Mouse (Mus musculus): ENCODE data around the gene Clmn. TPM values are rescaled to one million over a fixed set of nuclear protein-coding genes. Genes with fewer than 3 reads are reported as not detected.

Gene Clmn
- polyA plus RNA-seq, 1 experiment from 2014 or later, result 0.49 TPM

GRCm38 (mm10) chr12:104758066-104758465 lies 106.8 kb downstream of the Clmn start:
- H3K4me3 ChIP-seq (ENCODE audit: low read length), result no peak overlapping the region
- H3K9me3 ChIP-seq (replicated peaks; ENCODE audit: control insufficient read depth, low read length), result no peaks in the 10 kb centered on the region
- no peaks in the 10 kb centered on the region for H3K27me3 ChIP-seq (ENCODE audit: control insufficient read depth, insufficient read depth, low read length)
- H3K9ac ChIP-seq (ENCODE audit: low read length), result no peak overlapping the region
- no peak overlapping the region for H3K27ac ChIP-seq (ENCODE audit: low read length)
- H3K36me3 ChIP-seq (ENCODE audit: control insufficient read depth, insufficient read depth), result no peaks in the 10 kb centered on the region
- no peak for ATAC-seq (replicated peaks; ENCODE audit: extremely low read depth, insufficient read depth, low FRiP score)
- WGBS, result 87% methylated on average over 7 of the region's 7 CpGs
- no peaks in the 10 kb centered on the region for H3K4me1 ChIP-seq (ENCODE audit: control insufficient read depth, insufficient read depth, low read length)
- H3K4me2 ChIP-seq (ENCODE audit: low read depth, low read length), result no peak overlapping the region

DNA sequence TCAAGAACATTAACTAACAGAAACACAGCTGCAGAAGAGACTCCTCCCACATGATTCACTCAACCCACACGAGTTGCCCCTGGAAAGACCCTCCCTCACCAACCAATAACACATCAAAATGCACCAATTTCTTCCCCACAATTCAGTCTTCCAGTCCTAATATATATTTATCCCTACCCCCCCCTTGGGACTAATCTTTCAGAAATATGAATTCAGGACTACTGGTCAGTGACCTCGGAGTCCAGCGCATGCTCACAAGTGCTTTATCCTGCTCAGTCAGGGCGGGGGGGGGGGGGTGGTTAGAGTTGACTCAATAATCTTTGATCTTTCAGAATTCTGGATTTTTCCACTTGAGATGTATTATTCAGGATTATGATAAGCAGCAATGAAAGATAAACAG lies 111.2 kb downstream of the Clmn start:
- WGBS, result 66% methylated on average over 4 of the region's 4 CpGs
- H3K27ac ChIP-seq (ENCODE audit: low read length), result no peak overlapping the region
- H3K9ac ChIP-seq (ENCODE audit: low read length), result no peak overlapping the region

DNA sequence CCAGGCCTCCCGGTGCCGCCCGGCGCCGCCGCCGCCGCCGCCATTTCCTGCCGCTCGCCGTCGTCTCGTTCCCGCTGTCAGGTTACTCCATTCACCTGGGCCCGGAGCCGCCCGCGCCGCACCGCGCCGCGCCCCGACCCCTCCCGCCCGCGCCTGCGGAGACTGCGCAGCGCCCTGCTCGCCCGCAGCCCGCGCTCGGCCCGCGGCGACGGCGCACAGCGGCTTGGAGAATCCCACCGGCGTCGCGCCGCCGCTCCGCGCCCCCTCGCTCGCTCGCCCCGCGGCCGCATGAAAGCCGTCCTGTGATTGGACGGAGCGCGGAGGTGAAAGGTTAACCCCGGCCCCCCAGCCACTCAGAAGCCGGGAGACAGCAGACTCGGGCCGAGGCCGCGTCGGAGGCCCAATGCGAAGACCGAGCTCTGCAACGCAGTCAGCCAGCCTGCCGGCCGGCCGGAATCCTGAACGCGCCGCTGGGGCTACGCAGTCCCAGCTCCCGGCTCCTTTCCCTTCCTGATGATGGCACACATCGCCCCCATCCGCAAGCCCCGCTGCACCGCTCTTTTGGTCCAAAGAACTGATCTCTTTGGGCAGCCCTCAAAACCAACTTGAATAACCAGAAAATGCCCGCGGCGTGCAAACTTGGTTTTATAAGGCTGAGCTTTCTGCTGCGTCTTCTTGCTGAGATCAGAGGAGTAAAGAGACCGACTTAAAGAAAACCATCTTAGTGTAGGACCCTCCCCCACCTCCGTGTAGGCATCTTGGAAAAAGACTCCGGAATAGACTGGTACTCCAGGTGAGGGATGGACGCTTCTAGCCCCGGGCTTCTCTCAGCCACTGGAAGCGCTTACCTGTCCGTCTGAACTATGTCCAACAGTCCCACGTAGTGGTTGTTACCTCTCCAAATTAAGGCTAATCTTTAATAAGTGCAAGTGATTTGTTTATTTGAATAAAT lies 112.8 kb downstream of the Clmn start, which contains the start of gene Dicer1:
TSS of gene Dicer1 (minus strand) at position 139 of the 952 bp plus-strand sequence.
- under 1% methylated on average over 71 of the region's 94 CpGs for WGBS
- ATAC-seq (replicated peaks; ENCODE audit: extremely low read depth, insufficient read depth, low FRiP score), result peak; percentile 96

More for the DNA sequence above, 111.2 kb downstream of the Clmn start:
- H3K4me3 ChIP-seq (ENCODE audit: low read length), result no peak overlapping the region
- no peak overlapping the region for H3K4me2 ChIP-seq (ENCODE audit: low read depth, low read length)
- H3K4me1 ChIP-seq (ENCODE audit: control insufficient read depth, insufficient read depth, low read length), result peaks cover 28% of the 10 kb centered on the region
- H3K27me3 ChIP-seq (ENCODE audit: control insufficient read depth, insufficient read depth, low read length), result no peaks in the 10 kb centered on the region
- ATAC-seq (replicated peaks; ENCODE audit: extremely low read depth, insufficient read depth, low FRiP score), result no peak
- H3K9me3 ChIP-seq (replicated peaks; ENCODE audit: control insufficient read depth, low read length), result no peaks in the 10 kb centered on the region
- H3K36me3 ChIP-seq (ENCODE audit: control insufficient read depth, insufficient read depth), result no peaks in the 10 kb centered on the region

GRCm38 (mm10) chr12:104751331-104751813 lies 113.5 kb downstream of the Clmn start:
- peak overlapping the region; percentile 96 for H3K9ac ChIP-seq (ENCODE audit: low read length)
- no peaks in the 10 kb centered on the region for H3K36me3 ChIP-seq (ENCODE audit: control insufficient read depth, insufficient read depth)
- peak; percentile 21 for ATAC-seq (replicated peaks; ENCODE audit: extremely low read depth, insufficient read depth, low FRiP score)
- peak overlapping the region; percentile 87 for H3K4me2 ChIP-seq (ENCODE audit: low read depth, low read length)
- no peaks in the 10 kb centered on the region for H3K27me3 ChIP-seq (ENCODE audit: control insufficient read depth, insufficient read depth, low read length)
- WGBS, result under 1% methylated on average over 50 of the region's 52 CpGs
- peak overlapping the region; percentile 89 for H3K4me3 ChIP-seq (ENCODE audit: low read length)
- peaks cover 41% of the 10 kb centered on the region for H3K4me1 ChIP-seq (ENCODE audit: control insufficient read depth, insufficient read depth, low read length)
- H3K9me3 ChIP-seq (replicated peaks; ENCODE audit: control insufficient read depth, low read length), result no peaks in the 10 kb centered on the region
- H3K27ac ChIP-seq (ENCODE audit: low read length), result peak overlapping the region; percentile 86

More for the DNA sequence above, 112.8 kb downstream of the Clmn start, which contains the start of gene Dicer1:
- Histone ChIP-seq H3K36me3 (ENCODE audit: control insufficient read depth, insufficient read depth) (no peaks in the 10 kb centered on the region), H3K27ac (ENCODE audit: low read length) (peak within 1 kb of the TSS; percentile 93), H3K9me3 (replicated peaks; ENCODE audit: control insufficient read depth, low read length) (no peaks in the 10 kb centered on the region), H3K4me1 (ENCODE audit: control insufficient read depth, insufficient read depth, low read length) (peaks cover 36% of the 10 kb centered on the region), H3K27me3 (ENCODE audit: control insufficient read depth, insufficient read depth, low read length) (no peaks in the 10 kb centered on the region), H3K9ac (ENCODE audit: low read length) (peak within 1 kb of the TSS; percentile 96), H3K4me2 (ENCODE audit: low read depth, low read length) (peak within 1 kb of the TSS; percentile 87), H3K4me3 (ENCODE audit: low read length) (peak within 1 kb of the TSS; percentile 89)

DNA sequence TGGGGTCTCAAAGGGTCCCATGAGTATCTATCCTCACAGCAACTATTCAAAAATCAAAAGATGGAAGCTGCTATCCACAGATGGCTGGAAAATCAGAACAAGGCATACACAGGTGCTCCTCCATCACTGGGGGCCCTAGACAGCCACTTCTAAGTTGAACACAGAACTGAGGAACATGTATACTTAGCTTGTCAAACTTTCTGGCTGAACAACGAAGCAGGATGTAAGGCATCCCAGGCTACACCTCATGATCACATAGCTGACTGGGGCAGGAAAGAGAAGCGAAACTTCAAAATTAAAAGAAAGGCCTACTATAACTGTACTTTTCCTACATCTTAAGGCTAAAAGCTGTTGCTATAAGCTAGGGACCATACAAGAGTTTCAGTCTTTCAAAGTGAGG lies 115.9 kb downstream of the Clmn start:
- H3K4me3 ChIP-seq (ENCODE audit: low read length), result no peak overlapping the region
- no peak overlapping the region for H3K27ac ChIP-seq (ENCODE audit: low read length)
- no peak overlapping the region for H3K9ac ChIP-seq (ENCODE audit: low read length)
- WGBS, result 61% methylated on average over 2 of the region's 2 CpGs
- H3K4me2 ChIP-seq (ENCODE audit: low read depth, low read length), result no peak overlapping the region
- H3K27me3 ChIP-seq (ENCODE audit: control insufficient read depth, insufficient read depth, low read length), result no peaks in the 10 kb centered on the region
- H3K9me3 ChIP-seq (replicated peaks; ENCODE audit: control insufficient read depth, low read length), result no peaks in the 10 kb centered on the region
- H3K4me1 ChIP-seq (ENCODE audit: control insufficient read depth, insufficient read depth, low read length), result peaks cover 41% of the 10 kb centered on the region
- no peaks in the 10 kb centered on the region for H3K36me3 ChIP-seq (ENCODE audit: control insufficient read depth, insufficient read depth)
- no peak for ATAC-seq (replicated peaks; ENCODE audit: extremely low read depth, insufficient read depth, low FRiP score)

- peaks cover 41% of the 10 kb centered on the region for H3K4me1 ChIP-seq (ENCODE audit: control insufficient read depth, insufficient read depth, low read length)
These were observed 117.6 kb downstream of the Clmn start for GRCm38 (mm10) chr12:104747252-104747651.

GRCm38 (mm10) chr12:104746601-104747000 lies 118.3 kb downstream of the Clmn start:
- no peak overlapping the region for H3K4me2 ChIP-seq (ENCODE audit: low read depth, low read length)
- ATAC-seq (replicated peaks; ENCODE audit: extremely low read depth, insufficient read depth, low FRiP score), result no peak
- H3K4me1 ChIP-seq (ENCODE audit: control insufficient read depth, insufficient read depth, low read length), result peaks cover 47% of the 10 kb centered on the region
- H3K9me3 ChIP-seq (replicated peaks; ENCODE audit: control insufficient read depth, low read length), result no peaks in the 10 kb centered on the region
- no peaks in the 10 kb centered on the region for H3K36me3 ChIP-seq (ENCODE audit: control insufficient read depth, insufficient read depth)
- H3K27me3 ChIP-seq (ENCODE audit: control insufficient read depth, insufficient read depth, low read length), result no peaks in the 10 kb centered on the region
- WGBS, result 85% methylated on average over 2 of the region's 2 CpGs
- no peak overlapping the region for H3K4me3 ChIP-seq (ENCODE audit: low read length)
- H3K27ac ChIP-seq (ENCODE audit: low read length), result no peak overlapping the region
- H3K9ac ChIP-seq (ENCODE audit: low read length), result no peak overlapping the region

More at GRCm38 (mm10) chr12:104747252-104747651, 117.6 kb downstream of the Clmn start:
- H3K27me3 ChIP-seq (ENCODE audit: control insufficient read depth, insufficient read depth, low read length), result no peaks in the 10 kb centered on the region
- H3K9ac ChIP-seq (ENCODE audit: low read length), result no peak overlapping the region
- no peak overlapping the region for H3K4me2 ChIP-seq (ENCODE audit: low read depth, low read length)
- H3K4me3 ChIP-seq (ENCODE audit: low read length), result no peak overlapping the region
- H3K9me3 ChIP-seq (replicated peaks; ENCODE audit: control insufficient read depth, low read length), result no peaks in the 10 kb centered on the region
- 85% methylated on average over 5 of the region's 5 CpGs for WGBS
- H3K36me3 ChIP-seq (ENCODE audit: control insufficient read depth, insufficient read depth), result no peaks in the 10 kb centered on the region
- no peak for ATAC-seq (replicated peaks; ENCODE audit: extremely low read depth, insufficient read depth, low FRiP score)
- no peak overlapping the region for H3K27ac ChIP-seq (ENCODE audit: low read length)

GRCm38 (mm10) chr12:104743687-104744086 lies 121.2 kb downstream of the Clmn start:
- Histone ChIP-seq H3K27me3 (ENCODE audit: control insufficient read depth, insufficient read depth, low read length) (no peaks in the 10 kb centered on the region), H3K4me2 (ENCODE audit: low read depth, low read length) (no peak overlapping the region), H3K9ac (ENCODE audit: low read length) (no peak overlapping the region), H3K4me3 (ENCODE audit: low read length) (no peak overlapping the region), H3K36me3 (ENCODE audit: control insufficient read depth, insufficient read depth) (no peaks in the 10 kb centered on the region), H3K9me3 (replicated peaks; ENCODE audit: control insufficient read depth, low read length) (no peaks in the 10 kb centered on the region), H3K27ac (ENCODE audit: low read length) (no peak overlapping the region), H3K4me1 (ENCODE audit: control insufficient read depth, insufficient read depth, low read length) (peaks cover 40% of the 10 kb centered on the region)
- WGBS, result 63% methylated on average over 4 of the region's 4 CpGs
- no peak for ATAC-seq (replicated peaks; ENCODE audit: extremely low read depth, insufficient read depth, low FRiP score)

- peaks cover 33% of the 10 kb centered on the region for H3K4me1 ChIP-seq (ENCODE audit: control insufficient read depth, insufficient read depth, low read length)
- no peak overlapping the region for H3K4me2 ChIP-seq (ENCODE audit: low read depth, low read length)
- H3K27ac ChIP-seq (ENCODE audit: low read length), result no peak overlapping the region
- ATAC-seq (replicated peaks; ENCODE audit: extremely low read depth, insufficient read depth, low FRiP score), result no peak
- H3K4me3 ChIP-seq (ENCODE audit: low read length), result no peak overlapping the region
- H3K27me3 ChIP-seq (ENCODE audit: control insufficient read depth, insufficient read depth, low read length), result no peaks in the 10 kb centered on the region
- H3K9me3 ChIP-seq (replicated peaks; ENCODE audit: control insufficient read depth, low read length), result no peaks in the 10 kb centered on the region
- 71% methylated on average over 6 of the region's 6 CpGs for WGBS
- H3K9ac ChIP-seq (ENCODE audit: low read length), result no peak overlapping the region
- H3K36me3 ChIP-seq (ENCODE audit: control insufficient read depth, insufficient read depth), result no peaks in the 10 kb centered on the region
These were observed 122.6 kb downstream of the Clmn start for GRCm38 (mm10) chr12:104742247-104742646.
